ENCODE assay signal across 25 mouse cellular contexts in the genomic region with DNA sequence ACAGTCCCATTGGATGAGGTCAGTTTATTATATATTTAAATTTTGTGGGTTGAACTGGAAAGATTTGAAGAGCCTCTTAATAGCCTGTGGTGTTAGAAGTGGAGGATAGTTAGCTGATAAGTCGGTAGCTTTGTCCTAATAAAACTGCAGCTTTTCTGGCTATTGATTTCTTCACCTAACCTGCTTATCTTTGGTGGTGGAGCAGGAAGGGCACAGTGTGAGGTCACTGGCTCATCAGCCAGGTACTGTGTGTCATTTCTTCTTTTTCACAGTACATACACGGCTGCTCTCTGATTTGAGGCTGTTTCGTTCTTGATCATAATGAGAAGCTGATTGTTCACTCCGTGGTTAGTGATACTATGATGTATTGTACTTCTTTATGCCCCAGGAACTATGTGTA.
DNase-seq lines count a peak whose midpoint lies in the region; ATAC-seq and TF ChIP-seq lines count a peak whose summit lies in the region.
"Had no signal": no experiment of that assay in that cellular context is flagged by ENCODE, and none has a peak within 500 bp of the region (broad histone marks: within the 10 kb centered on the region; RNA-seq: fewer than 3 reads in every experiment).

No protein-coding gene starts in this region.

- ATAC-seq in liver, embryonic 16.5 days (ENCODE audit: low read depth), result 0 out of 2 replicates have a peak, but pooled peaks have one; percentile 39
- ATAC-seq in liver, embryonic 12.5 days, result no peak
- ATAC-seq: activated CD4-positive, CD25-positive, alpha-beta regulatory T cell, adult 4 months; forebrain, embryonic 14.5 days; forebrain, embryonic 16.5 days; Patski had no signal

- H3K9ac ChIP-seq in liver, embryonic 16.5 days (ENCODE audit: low read depth, low read length), result no peak overlapping the region
- H3K9ac ChIP-seq in liver, embryonic 12.5 days, result no peak overlapping the region
- H3K9ac ChIP-seq: embryonic facial prominence, embryonic 13.5 days; embryonic facial prominence, embryonic 15.5 days; forebrain, embryonic 12.5 days had no signal

- H3K36me3 ChIP-seq in liver, embryonic 16.5 days (ENCODE audit: control insufficient read depth, insufficient read depth), result no peaks in the 10 kb centered on the region
- H3K36me3 ChIP-seq in liver, embryonic 12.5 days, result peaks cover 3% of the 10 kb centered on the region; the same call in 1 of the 2 replicates
- H3K36me3 ChIP-seq: embryonic facial prominence, embryonic 13.5 days; embryonic facial prominence, embryonic 15.5 days; forebrain, embryonic 10.5 days; forebrain, embryonic 12.5 days had no signal

- no peak for DNase-seq in layer of hippocampus, adult 2 months (ENCODE audit: low spot score in 2 of 2)
- no peak for DNase-seq in layer of hippocampus, postnatal 36 days
- DNase-seq in A20 (ENCODE audit: low read depth, low spot score), result peak; percentile 67
- no peak for DNase-seq in right cerebral cortex, adult 2 months (ENCODE audit: low spot score in 2 of 2)
- DNase-seq: adrenal gland, adult 8-10 months; adrenal gland, postnatal 14 days; adrenal gland, postnatal 36 days; cerebellum, adult 11-12 months; cerebellum, adult 8-10 months; cerebellum, adult 9-11 months; cerebellum, postnatal 14 days; cerebellum, postnatal 36 days; embryo, embryonic 11 days had no signal

- H3K4me2 ChIP-seq in liver, embryonic 16.5 days (ENCODE audit: low read depth, low read length), result no peak overlapping the region
- no peak overlapping the region for H3K4me2 ChIP-seq in liver, embryonic 12.5 days
- H3K4me2 ChIP-seq: embryonic facial prominence, embryonic 13.5 days; embryonic facial prominence, embryonic 15.5 days; forebrain, embryonic 12.5 days had no signal

- H3K27me3 ChIP-seq in liver, embryonic 16.5 days (ENCODE audit: control insufficient read depth, insufficient read depth, low read depth, low read length), result no peaks in the 10 kb centered on the region
- H3K27me3 ChIP-seq in liver, embryonic 12.5 days (replicated peaks), result no peaks in the 10 kb centered on the region
- H3K27me3 ChIP-seq: embryonic facial prominence, embryonic 13.5 days; embryonic facial prominence, embryonic 15.5 days; forebrain, embryonic 12.5 days; Patski had no signal

- WGBS in liver, embryonic 16.5 days (ENCODE audit: insufficient replicate concordance), result 56% methylated on average over 4 of the region's 4 CpGs
- WGBS in liver, embryonic 12.5 days (ENCODE audit: insufficient replicate concordance), result 62% methylated on average over 4 of the region's 4 CpGs

- TF ChIP-seq CTCF in layer of hippocampus, adult 2 months (conservative IDR thresholded peaks at IDR 0.05), result no peak

- no peaks in the 10 kb centered on the region for H3K9me3 ChIP-seq in liver, embryonic 16.5 days (replicated peaks; ENCODE audit: control insufficient read depth, low read length)
- H3K9me3 ChIP-seq in liver, embryonic 12.5 days (replicated peaks), result no peaks in the 10 kb centered on the region
- H3K9me3 ChIP-seq: embryonic facial prominence, embryonic 13.5 days; embryonic facial prominence, embryonic 15.5 days; forebrain, embryonic 10.5 days; forebrain, embryonic 12.5 days; G1E had no signal

- 0 out of 2 replicates have a peak overlapping the region, but pooled peaks have one; percentile 28 for H3K27ac ChIP-seq in layer of hippocampus, adult 2 months
- H3K27ac ChIP-seq in liver, embryonic 16.5 days (ENCODE audit: low read length), result no peak overlapping the region
- no peak overlapping the region for H3K27ac ChIP-seq in liver, embryonic 12.5 days
- H3K27ac ChIP-seq: embryonic facial prominence, embryonic 13.5 days; embryonic facial prominence, embryonic 15.5 days; forebrain, embryonic 10.5 days; forebrain, embryonic 12.5 days had no signal

- H3K4me3 ChIP-seq in layer of hippocampus, adult 2 months, result no peak overlapping the region
- H3K4me3 ChIP-seq in liver, embryonic 16.5 days (ENCODE audit: low read depth, low read length), result no peak overlapping the region
- no peak overlapping the region for H3K4me3 ChIP-seq in liver, embryonic 12.5 days
- H3K4me3 ChIP-seq: embryonic facial prominence, embryonic 13.5 days; embryonic facial prominence, embryonic 15.5 days; erythroblast, embryonic 14.5 days; forebrain, embryonic 10.5 days; forebrain, embryonic 12.5 days had no signal

- H3K4me1 ChIP-seq in liver, embryonic 16.5 days (ENCODE audit: control insufficient read depth, low read depth, low read length), result peaks cover 8% of the 10 kb centered on the region
- peaks cover 41% of the 10 kb centered on the region for H3K4me1 ChIP-seq in liver, embryonic 12.5 days
- H3K4me1 ChIP-seq: embryonic facial prominence, embryonic 13.5 days; embryonic facial prominence, embryonic 15.5 days; forebrain, embryonic 10.5 days had no signal
